Mouse (Mus musculus) brain, adult 2 months (tissue): ENCODE measurements around the gene Camsap1.
A peak's percentile ranks its signal among the peaks of the same experiment; 100 is the strongest.

Source experiments
- DNase-seq: peaks from one replicate; pipeline ENCODE4 v3.0.0; 2011; ENCODE audit warnings: low read depth, low spot score

Camsap1 gene

DNA sequence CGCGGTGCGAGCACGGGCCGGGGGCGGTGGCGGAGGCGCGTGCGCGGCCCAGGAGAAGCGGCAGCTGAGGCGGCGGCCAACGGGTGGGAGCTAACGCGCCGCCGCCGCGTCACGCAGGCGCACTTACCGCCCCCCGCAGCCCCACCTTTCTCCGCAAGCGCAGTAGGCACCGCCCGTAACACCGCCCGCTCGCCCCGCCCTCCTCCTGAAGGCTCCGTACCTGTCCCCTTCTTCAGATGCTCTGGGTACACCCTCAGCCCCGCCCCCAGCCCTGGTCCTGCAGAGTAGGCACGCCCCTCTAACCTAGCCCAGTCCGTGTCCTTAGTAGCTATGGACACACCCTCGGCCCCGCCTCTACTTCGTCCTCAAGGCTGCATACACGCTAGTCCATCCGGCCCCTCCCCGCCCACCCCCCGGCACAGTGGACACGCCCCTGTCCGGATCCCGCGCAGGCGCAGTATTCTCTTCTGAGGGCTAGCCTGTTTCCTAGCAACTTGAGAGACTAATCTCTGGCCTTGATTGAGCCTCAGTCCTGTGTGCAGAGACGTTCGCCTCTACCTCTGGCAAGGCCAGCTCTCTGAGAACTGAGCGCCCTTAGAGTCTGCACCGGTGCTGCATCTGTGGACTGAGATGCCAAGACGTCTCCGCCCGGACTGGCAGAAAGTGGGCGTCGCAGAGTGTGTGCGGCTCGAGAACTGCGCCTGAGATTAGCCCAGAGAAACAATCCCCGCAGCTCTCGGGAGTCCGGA lies at the start of gene Camsap1:
Camsap1 (minus strand) TSS at position 124 of the 749 bp plus-strand sequence.
- DNase-seq, result peak; percentile 100

DNA sequence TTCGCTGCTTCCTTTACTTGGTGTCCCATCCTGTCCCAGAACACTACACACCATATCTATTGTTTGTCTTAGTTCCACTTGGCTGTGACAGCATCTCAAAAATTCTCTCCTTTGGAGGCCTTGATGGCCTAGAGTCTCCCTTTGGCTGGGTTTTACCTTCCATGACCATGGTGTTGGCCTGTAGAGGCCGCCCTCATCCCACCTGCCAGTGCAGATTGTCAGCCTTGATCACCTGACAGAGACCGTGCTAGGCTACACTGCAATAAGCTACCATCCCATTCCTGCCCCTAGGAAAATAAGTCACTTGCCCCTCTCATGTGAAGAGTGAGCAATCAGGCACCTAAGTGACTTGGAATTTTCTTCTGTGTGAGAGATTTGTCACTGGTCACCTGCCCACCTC lies 47.2 kb upstream of the Camsap1 start:
- peak; percentile 24 for DNase-seq

DNA sequence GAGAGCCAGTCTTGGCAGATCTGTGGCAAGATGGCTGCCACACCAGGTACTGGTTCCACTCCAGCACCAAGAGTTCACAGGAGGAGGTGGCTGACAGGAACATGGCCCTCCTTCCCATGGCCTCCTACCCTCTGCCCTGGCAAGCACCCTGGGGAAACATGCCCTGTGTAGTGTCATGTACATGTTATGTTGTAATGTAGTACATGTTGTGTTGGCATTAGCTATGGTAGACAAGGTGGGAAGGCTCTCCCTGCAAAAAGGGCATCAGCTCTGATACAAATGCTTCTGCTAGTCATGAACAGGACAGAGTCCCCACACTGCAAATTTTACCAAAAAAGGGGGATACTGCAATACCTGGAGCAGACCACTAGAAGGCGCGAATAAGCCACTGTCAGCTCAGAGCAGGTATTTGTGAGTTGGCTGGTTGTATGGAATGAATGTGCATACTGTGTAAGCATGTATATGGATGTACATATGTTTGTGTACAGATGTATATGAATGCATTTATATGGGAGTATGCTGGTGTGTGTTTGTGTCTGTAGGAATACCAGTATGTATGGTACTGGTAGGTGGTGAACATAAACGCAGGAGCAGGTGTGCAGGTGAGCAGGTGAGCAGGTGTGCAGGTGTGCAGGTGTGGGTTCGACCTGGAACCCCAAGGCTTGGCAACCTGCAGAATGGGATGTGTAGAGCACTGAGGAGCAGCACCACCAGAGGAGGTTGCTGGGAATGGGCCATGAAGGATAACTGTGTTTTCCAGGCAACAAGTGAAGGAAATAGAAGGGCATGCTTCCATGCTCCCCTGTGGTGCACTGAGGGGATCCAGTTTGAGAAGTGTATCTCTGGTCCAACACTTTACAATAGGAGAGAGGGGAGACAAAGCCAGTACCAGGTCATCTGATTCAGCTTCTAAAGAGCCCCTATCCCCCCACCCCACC lies 41.3 kb upstream of the Camsap1 start:
- DNase-seq, result peak; percentile 75

DNA sequence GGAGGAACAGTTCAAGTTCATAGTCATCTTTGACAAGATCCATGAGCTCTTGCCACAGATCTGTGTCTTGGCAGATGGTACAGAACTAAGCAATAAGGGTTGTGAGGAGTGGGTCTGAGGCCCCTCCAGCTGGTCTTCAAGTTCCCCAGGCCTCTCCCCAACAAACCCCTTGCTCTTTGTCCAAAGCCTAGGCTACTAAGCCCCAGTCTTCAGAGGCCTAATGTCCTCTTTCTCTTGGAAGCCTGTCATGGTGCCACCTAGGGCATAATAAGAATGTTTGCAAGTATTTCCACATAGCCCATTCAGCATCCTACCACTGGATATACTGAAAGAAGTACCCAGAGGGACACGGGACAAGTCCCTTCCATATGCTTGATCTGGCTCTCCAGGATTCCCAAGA lies 39.5 kb upstream of the Camsap1 start:
- no peak for DNase-seq

DNA sequence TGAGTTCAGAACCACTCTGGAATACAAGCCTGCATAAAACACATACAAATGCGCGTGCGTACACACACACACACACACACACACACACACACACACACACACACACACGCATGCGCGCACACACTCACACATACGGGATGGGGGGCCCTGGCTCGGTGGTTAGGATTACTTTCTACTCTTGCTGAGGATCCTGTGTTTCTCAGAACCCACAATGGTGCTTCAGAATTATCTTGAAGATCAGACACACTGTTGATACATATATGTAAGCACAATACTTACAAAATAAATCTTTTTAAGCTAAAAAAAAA lies 39.1 kb upstream of the Camsap1 start:
- no peak for DNase-seq

DNA sequence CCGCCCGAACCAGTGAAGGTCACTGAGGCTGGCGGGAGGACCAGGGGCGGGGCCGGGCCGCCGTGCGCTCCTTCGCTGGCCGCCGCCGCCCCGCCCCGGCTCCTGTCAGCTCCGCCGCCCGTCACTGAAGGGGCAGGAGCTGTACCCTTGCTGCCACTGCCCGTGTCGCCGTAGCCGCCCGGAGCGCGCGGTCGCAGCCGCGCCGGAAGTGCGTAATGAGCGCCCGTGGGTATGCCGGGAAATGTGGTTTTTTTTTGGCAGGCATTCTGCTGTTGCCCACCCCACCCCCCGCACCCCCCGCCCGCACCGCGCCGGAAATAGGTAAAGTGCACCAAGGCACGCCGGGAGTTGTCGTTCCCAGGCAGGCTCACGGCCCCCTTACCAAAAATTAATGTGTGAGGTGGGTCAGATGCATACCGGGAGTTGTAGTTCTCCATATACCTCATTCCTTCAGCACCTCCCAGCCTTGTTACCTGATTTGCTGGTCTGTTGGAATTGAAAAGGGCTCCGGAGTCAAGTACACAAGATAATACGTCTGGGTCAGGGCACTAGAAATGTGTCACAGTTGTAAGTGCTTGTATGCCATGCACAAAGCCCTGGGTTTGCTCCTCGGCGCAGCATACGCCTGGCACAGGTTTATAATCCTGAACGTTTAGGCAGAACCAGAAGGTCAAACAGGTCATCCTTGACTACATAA lies 38.6 kb upstream of the Camsap1 start, which contains the start of gene Ubac1:
Ubac1 (minus strand) TSS at position 187 of the 697 bp plus-strand sequence.
- DNase-seq, result peak; percentile 98

DNA sequence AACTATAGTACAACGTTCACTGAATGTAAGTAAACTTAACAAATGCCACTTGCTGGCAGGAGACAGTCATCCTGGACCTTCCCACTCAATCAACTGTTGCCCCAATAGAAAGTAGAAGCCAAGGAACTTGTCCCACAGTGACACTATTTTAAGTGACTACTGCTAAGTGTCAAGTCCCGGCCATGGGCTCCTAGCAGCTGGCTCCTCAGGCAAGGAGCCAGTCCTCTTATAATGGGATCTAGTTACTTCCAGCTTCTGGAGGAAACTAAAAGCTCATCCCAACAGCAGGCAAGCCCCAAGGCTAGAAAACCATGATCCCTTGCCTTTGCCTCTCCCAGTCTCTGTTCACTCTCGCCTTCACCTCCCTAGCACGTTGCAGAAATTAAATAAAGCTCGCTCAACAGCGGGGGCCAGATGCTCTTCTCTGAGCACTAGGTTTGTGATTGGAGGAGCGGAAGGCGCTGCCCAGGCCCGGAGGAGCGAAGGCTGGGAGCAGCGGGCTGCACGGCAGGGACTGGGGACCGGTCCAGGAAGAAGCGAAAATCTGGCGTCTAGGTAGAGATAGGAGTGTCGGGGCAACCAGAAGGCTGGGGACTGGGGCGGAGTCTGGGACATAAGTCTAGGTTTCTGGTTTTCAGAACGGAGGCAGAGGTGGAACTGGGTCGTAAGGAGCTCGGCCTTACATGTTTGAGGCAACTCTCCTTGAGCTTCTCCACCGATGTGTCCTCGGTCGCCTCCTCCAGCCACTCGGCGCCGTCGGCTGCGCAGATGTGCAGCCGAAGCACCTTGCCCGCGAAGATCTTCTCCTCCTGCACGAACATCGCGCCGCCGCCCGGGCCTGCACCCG lies 37.9 kb upstream of the Camsap1 start:
- DNase-seq, result peak; percentile 93

DNA sequence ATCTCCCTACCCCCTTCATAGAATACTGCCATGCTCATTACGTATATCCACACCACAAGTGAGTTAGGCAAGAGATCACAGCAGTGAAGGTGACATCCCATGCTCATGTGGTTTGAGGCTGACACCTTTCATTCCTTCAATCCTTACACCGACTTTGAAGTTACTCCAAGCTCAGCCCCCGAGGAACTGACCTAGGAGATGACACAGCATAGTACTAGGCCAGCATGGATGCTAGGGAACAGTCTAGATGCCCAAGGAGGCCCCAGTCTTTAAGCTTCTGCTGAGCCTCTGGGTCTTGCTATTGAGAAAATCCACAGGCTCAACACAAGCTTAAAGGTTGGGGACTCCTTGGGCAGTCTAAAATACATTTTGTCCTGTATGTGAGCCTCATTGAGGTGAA lies 36.8 kb upstream of the Camsap1 start:
- DNase-seq, result no peak

DNA sequence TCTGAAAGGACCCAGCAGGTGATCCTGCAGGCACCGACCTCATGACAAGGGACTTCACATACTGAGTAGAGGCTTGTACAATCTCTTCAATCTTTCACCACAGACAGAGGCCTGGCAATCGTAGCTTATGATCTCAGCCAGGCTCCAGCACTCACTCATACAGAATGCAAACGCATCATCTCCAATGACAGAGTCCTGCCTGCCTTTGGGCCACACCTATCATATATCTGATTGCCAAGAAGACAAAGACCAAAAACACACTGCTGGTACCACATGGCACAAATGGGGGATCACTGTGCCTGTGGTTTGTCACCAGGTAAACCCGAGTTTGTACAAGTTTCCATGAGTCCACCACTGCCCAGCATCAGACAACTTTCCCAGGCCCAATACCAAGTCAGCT lies 34.2 kb upstream of the Camsap1 start:
- DNase-seq, result no peak

DNA sequence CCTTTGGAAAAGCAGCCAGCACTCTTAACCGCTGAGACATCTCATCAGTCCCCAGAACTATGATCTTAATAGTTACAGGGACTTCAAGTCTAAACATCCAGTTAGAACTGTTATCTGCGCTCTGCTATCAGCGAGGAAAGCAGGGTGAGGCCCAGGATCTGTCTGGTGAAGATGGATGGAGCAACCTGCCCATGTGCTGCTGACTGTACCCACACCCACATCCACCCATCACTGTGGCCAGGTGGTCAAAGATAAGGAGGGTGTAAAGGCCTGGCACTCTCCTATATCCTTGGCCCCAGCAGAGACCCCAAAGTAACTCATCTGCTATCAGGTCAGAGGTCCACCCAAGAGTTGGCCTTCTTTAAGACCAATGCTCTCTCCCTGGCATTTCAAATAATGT lies 30.6 kb upstream of the Camsap1 start:
- DNase-seq, result no peak

DNA sequence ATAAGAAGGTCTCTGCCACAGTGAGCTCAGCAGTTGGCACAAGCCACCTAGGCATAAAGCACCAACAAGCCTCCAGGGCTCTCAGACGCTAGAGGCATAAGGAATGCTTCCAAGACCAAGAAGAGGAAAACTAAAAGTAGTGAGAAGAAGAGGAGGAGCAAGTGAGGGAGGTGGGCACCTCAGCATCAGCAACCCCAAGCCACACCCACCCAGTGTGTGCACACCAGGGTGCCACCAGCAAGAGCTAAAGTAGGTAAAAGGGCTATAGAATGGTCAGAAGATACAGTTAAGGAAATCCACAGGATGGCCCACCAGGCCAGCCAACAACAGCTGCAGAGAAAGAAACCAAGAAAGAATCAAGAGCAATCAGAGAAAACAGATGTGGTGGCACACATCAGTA lies 28.3 kb upstream of the Camsap1 start:
- no peak for DNase-seq

DNA sequence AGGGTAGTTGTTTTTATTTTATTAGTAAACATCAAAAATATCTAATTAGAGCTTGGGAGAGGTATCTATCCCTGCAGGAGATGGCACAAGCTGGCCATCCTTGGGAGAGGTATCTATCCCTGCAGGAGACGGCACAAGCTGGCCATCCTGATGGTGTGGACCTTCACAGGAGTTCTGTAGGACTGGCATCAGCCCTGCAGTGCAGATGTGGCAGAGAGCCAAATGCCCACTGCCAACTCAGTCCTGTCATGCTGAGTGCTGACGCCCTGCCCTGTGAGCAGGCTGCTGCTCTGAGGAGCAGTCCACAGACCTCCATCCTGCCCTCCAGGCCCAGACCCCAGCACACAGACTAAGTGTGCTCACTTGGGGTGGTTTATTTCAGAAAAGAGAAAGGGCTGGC lies 18.9 kb upstream of the Camsap1 start:
- peak; percentile 93 for DNase-seq

DNA sequence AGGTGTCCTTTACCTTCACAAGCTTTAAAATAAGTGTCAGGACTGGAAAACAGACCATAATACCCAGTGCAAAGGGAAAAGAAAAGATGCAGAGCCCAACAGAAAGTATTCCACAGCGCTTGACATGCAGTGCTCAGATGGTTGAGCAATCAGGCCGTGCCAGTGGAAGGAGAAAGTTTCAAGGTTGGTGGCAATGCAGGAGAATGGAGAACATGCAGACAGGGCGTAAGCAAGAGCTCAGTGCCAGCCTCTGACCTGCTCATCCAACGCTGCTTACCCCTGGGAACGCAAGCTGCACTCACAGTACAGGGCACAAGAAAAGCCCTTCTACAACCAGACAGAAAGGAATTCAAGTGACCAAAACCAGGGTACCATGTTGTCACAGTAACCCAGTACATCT lies 18.1 kb upstream of the Camsap1 start:
- DNase-seq, result no peak

DNA sequence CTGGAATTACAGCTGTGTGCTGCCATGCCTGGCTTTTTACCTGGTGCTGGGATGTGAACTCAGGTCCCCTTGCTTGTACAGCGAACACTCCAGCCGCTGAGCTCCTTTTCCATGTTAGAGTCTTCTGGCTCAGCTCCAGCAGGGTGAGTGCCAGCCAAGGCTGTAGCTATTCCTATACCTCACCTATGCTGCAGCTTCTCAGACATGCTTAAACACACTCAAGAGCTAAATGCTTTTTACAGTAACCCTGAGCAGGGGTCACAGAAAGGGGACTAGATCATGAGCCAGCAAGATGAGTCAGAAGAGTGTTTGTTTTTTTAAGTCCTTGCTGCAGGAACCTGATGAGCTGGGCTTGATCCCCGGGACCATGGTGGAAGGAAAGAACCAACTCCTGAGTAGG lies 14.6 kb upstream of the Camsap1 start:
- DNase-seq, result peak; percentile 31

DNA sequence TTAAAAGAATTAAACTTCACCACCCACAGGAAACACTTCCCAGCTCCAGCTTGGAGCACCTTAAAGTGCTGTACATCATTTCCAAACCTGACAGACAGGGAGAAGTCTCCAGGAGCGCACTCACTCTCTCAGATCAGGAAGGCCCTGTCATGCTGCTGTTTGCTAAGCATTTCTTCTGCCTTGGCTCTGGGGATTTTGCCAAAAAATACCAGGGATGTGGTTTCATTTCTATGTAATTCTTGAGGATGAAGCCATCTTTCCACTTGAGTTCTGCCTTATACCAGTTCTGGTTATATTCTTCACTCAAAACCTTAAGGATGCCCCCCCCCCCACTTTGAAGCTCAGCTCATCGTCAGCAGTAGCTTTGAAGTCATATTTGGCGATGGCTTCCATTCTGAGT lies 11.7 kb upstream of the Camsap1 start:
- peak; percentile 21 for DNase-seq

DNA sequence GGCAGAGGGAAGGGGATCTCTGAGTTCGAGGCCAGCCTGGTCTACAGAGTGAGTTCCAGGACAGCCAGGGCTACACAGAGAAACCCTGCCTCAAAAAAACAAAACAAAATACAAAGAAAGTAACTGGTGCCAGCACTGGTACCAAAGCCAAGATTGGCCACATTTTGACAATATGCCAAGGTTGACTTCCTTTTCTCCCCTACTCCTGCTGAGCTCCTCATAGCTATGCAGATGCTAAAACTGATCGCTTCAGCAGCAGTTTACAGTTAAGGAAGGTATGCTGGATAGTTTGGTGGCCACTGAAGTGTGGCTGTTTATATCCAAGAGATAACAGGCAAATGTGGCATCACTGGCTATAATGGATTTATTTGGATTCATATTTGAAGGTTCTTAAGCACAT lies 9.2 kb upstream of the Camsap1 start:
- DNase-seq, result peak; percentile 45

DNA sequence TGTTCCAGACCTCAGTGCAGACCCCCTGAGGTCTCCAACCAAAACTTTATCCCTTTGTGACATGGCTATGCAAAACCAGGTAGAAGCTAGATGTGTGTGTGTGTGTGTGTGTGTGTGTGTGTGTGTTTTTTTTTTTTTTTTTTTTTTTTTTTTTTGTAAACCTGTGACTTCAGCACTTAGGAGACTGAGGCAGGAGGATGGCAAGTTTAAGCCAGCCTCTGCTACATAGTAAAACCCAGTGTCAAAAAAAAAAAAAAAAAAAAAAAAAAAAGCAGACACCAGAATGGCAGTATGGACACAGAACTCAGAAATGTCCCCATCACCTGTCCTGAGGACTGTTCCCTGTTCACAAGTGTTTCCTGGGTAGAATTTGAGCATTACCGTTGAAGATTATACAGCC lies 6.6 kb upstream of the Camsap1 start:
- no peak for DNase-seq

DNA sequence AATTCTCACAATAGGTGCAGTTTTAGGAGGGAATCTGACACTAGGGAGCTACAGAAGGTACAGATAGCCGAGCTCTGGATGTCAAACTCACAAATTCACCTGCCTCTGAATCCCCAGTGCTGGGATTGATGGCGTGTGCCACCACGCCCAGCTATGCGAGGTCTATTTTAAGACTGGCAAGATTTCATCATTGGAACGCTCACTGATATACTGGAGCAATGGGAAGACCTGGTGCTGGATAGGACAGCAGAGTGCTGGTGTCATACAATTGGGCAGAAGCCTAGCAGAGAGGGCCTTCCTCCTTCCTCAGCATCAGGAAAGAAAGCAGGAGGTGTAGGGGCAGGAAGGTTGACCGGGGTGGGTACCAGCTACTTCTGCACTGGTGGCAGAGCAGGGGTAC lies 4.7 kb upstream of the Camsap1 start:
- DNase-seq, result peak; percentile 54

DNA sequence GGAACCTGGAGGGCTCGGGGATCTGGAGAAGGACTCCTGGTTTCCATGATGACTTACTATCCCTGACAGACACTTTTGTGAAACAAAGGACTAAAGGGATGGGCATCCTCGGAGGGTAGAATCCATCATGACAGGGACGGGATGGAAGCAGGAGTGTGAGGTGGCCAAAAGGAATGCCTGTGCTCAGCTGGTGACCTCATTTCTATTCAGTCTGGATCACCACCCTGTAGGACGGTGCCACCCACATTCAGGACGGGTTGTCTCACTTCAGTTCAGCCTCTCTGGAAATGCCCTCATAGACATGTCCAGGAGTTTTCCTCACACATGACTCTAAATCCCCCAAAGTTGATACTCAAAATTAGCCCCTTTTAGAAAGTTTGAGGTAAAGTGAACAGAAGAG lies 3.5 kb upstream of the Camsap1 start:
- no peak for DNase-seq

DNA sequence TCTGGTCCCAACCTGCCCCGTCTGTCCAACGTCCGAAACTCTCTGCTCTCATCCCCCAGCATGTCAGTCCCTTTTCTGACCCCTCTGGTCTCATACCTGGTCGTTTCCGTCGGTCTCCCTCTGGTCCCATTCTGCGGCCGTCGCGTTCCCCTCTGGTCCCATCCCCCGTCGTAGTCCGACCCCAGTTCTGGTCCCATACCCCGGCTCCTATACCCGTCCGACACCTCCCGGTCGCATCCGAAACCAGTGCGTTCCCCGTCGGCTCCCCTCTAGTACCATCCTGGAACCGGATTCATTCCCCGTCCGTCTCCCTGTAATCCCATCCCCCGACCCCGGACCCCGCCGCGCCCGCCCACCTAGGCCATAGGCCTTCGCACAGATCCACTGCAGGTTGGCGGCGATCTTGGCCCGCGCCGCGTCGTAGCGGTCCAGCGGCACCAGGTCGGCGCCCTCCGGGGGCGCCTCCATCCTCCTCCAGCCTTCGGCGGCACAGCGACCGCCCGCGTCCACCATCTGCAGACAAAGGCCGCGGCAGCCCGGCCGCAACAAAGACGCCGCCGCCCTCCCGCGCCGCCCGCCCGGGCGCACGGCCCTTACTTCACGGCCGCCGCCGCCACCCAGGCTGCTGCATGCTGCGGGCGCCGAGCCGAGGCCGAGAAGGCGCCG lies 523 bp downstream of the Camsap1 start:
- DNase-seq, result peak; percentile 30

DNA sequence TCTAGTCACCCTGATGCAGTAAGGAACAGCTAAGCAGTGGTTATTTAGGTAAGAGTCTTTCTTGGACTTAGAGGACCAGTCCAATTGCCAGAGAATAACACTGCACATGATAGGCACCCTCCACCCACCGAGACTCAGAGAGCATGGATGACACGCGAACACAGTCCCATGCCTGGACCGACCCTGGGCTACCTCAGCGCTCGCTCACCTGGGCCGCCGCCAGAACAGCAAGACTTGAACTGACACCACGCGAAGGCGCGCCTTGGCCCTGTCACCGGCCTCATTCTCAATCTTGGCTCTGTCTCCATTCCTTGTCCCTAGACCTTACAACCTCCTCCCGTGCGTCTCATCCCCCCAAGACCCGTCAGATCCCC lies 1.0 kb downstream of the Camsap1 start:
- DNase-seq, result peak; percentile 62
